Mouse (Mus musculus) mesoderm, embryonic 11.5 days (tissue): ENCODE data around the gene Pclaf.
A peak's percentile ranks its signal among the peaks of the same experiment; 100 is the strongest.

Experiments
- DNase-seq: peaks from one replicate; pipeline ENCODE4 v3.0.0-alpha.2; 2012; ENCODE audit warnings: low read depth, low spot score

Pclaf gene

DNA sequence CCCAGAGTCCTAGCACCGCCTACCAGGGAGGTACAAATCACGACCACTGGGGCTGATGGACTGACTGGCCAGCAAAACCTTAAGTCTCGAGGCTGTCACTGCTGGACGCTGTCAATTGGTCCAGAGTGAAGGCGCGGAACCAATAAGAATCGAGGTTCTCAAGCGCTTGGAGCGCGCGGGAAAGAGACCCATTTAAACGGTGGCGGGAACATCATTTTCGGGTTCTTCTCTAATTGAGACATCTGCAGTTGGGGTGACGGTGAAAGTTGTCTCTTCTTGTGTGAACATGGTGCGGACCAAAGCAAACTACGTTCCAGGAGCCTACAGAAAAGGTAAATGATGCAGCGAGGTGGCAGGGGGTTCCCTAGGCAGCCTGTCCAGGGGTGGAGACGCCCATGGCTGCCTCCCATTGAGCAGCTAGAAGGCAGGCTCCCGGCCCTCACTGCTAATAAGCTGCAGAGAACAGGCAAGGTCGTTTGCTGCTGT is at the start of gene Pclaf:
Gene Pclaf, plus strand, starts transcription at position 95 of the 486 bp plus-strand sequence.
- peak; percentile 95 for DNase-seq

DNA sequence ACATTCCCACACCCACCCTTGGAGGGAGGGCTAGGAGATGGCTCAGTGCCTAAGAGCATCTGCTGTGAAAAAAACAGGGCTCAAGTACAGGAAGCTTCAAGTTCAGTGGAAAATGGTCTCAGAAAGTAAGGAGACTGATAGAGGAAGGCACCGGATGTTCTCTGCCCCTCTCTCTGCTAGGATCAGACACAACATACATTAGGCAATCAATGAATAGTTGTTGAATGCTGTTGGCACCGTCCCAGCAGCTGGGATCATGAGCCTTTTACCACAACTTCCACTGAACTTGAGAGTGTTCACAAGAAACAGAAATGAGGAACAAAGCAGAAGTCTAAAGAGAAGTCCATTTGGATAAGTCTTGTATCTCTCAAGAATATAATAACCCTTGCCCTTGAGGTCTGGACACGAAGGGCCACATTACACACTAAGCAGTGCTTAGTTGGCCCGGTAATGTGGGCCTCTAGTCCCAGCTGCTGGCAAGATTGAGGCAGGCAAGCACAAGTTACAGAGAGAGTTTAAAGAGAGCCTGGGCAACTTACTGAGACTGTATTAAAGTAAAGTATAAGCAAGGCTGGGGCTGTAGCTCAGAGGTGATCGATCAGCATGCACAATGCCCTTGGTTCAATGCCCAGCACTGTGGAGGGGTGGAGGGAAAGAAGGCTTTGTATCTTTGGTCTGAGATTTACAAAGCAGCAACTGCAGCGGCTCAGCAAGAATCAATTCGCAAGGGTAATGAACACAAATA is 45.4 kb upstream of the Pclaf start:
- no peak for DNase-seq

DNA sequence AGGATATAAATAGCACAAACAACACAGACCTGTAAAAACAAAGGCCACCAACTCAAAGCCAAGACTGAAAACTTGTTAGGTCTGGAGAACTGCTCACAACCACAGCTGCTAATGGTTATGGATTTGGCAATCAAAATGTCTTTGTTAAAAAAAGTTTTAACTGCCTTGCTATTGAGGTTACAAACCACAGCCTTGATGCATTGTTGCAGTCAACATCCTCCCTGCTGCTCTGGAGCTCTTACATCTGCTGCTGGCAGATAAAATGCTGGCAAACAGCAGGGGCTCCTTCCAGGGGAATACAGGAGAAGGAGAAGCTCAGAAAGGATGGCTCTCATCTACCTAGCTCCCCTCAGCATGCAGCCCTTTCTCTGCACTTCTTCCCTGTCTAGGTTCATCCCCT is 41.9 kb upstream of the Pclaf start:
- DNase-seq, result peak; percentile 25

DNA sequence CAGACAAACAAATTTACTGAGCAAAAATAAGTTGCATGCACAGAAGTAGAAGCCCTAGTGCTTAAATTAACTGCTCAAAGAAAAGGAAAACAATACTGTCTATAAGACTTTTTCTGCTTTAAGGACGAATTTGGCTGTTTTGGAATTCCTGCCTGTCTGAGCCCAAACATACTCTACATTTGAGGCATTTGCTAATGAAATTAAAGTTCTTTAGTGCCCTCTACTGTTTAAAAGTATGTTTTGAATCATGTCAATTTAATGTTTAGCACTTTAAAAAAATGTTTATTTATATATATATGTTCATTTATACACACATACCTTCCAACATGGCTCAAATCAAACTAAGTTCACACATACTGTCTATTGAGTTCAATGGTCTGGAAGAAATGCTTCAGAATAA is 39.8 kb upstream of the Pclaf start:
- DNase-seq, result no peak

DNA sequence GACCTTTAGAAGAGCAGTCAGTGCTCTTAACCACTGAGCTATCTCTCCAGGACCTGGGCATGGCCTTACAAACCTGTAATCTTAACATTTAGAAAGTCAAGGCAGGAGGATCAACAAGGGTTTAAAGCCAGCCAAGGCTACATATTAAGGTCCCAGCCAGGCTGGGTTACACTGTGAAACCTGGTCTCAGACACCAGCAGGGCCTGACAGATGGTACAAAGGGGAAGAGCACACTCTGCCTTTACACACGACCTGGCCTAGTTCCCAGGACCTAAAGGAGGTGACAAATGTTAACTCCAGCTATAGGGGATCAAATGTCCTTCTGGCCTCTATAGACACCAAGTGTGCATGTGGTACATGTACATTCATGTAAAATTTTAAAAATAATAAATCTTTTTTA is 30.4 kb upstream of the Pclaf start:
- DNase-seq, result no peak

DNA sequence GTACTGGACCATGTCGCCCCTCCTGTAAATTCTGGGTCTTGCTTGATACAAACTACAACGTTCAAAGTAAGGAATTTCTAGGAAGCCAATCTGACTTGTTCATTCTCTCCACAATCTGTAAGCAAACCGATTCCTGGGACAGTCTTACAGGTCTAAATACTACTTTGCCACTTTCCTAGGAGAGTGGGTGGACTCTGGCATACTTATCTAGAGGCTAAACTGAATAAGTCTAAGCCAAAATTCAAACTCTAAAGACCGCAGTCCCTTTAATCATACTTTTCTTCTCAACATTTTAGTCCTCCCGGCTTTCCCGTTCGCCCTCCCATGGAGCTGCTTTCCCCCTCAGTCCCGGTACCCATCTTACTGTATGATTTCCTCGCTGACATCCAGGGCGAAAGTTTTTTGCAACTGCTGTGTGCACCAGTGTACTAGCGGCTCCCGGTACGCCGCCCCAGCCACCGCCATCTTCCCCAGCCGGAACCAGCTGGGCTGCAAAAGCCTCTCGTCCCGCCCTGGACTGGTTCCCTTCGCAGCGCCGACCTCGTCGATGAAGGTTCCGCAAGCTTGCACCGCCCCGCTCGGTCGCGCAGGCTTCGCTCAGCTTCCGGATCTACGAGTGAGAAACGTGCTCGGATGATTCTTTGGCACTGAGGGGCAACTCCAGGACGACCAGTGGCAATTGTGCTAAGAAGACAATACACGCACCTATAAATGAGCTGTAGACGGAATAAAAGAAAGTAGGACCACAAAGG is 5.3 kb upstream of the Pclaf start:
- peak; percentile 90 for DNase-seq

DNA sequence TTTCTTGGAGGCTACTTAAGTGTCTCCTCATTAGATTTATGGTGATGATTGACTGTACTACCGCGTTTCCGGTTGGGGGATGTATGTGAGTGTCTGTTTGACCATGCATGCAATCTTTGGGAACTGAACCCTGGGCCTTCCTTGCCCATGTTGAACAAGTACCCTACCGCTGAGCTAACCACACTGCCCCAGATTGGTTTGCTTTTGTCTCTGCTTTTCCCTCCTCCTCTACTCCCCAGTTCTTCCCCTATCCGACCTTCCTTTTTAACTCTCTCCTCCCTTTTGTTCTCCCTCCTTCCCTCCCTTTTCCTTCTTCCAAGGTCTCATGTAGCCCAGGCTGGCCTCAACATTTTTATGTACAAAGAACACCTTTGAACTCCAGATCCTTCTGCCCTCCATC is 1.1 kb downstream of the Pclaf start:
- peak; percentile 34 for DNase-seq

DNA sequence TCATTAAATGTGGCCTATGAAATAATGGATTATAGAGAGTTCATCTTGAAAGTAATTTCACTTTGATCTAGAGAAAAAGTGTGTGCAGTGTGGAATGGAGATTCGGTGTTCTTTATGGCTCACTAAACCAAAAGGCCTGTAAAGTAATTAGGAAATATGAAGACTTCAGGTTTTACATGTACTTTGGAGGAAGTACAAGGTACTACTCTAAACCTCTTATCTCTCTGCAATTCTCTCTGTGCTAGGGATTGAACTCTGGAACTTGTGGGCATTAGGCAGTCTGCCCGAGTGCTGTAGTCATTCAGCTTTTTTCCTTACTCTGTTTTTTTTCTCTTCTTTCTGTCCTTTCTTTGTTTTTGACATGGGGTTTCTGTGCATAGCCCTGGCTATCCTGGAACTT is 6.9 kb downstream of the Pclaf start:
- DNase-seq, result no peak

DNA sequence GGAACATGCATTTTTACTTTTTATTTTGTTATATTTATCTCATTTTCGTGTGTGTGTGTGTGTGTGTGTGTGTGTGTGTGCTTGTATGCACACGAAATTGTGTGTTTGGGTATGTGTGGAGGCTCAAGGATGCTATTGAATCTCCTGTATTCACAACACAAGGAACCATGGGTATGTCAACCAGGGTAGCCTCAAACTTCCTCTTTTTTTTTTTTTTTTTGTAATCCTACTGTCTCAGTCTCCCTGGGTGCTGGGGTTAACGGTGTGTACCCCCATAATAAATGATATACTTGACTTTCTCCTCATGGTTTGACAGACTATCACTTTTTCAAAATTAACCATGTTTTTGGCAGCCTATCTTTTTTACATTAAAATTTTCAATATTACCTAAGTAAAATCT is 12.8 kb downstream of the Pclaf start:
- DNase-seq, result no peak

DNA sequence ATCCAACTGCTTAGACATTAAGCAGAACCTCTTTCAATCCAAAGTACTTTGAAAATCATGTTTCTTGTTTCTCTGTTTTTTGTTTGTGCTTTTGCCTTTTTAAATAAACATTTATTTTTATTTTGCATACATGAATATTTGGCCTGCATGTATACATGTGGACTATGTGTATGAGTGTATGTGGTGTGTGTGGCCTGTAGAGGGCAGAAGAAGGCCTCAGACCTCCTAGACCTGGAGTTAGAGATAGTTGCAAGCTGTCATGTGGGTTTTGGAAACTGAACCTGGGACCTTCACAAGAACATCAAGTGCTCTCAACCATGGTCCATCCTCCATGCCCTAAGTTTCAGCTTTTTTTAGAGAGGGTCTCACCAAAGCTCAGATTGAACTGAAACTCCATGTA is 13.4 kb downstream of the Pclaf start:
- DNase-seq, result no peak

DNA sequence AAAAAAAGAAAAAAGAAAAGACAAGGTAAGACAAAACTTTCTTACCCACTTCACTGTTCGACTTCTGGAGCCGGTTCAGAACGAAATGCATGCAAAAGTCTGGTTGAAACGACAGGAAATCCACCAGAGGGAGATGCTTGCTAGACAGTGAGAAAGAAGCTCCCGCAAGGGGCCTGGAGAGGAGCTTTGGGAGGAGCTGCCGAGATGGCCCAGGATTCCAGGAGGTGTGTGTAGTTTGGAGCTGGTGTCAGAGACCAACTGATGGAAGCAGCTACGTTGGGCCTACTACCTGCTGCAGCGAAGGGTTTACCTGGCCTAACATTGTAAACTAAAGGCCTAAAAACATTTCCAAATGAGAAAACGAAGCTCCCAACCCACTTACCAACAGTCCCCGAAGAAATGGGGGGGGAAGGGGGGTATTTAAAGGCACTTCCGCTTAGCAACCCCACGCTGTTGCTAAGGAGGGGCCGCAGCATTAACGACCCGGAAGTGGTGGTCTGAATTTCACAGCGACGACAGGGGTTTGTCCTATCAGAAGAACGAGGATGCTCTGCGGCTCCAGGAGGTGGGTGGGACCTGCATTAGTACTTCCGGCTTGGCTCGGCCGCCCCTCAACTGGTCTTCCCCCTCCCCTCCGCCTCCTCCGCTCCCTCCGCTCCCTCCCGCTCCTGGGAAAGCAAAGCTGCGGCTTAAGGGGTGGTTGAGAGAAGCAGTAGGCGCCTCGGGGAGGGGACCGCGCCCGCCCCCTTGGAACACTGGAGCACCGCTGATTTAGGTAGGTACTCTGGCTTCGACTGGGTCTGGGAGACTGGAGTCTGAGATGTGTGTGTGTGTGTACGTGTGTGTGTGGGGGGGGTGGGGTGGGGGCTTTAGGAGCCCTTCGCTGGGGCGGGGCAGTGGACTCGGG is 18.6 kb downstream of the Pclaf start, which contains the start of the genes Trip4 and Csnk1g1:
Gene Trip4, minus strand, starts transcription at position 401 of the 907 bp plus-strand sequence.
Gene Csnk1g1, plus strand, starts transcription at position 531 of the 907 bp plus-strand sequence.
- peak; percentile 97 for DNase-seq

DNA sequence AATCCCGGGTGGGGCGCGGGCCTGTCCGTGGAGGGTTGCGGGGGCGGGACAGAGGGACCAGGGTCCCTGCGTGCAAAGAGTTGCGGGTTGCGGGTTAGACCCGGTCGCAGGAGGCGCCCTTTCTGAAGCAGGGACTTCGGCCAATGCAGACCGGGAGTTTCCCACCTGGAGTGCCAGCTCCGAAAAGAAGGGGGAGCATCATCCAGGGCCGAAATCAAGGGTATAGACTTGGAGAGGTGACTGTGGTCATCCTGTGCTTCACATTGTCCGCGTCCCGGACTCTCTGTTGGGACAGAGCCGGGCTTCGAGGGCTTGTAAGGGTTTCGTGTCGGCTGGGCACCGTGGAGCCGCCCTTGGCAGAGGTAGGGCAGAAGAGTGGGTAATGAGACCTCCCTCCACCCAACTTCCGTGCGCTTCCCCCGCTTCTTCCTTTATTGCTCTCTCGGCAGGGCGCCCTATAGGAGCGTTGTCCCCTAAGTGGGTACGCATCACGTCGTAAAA is 19.3 kb downstream of the Pclaf start:
- peak; percentile 37 for DNase-seq

DNA sequence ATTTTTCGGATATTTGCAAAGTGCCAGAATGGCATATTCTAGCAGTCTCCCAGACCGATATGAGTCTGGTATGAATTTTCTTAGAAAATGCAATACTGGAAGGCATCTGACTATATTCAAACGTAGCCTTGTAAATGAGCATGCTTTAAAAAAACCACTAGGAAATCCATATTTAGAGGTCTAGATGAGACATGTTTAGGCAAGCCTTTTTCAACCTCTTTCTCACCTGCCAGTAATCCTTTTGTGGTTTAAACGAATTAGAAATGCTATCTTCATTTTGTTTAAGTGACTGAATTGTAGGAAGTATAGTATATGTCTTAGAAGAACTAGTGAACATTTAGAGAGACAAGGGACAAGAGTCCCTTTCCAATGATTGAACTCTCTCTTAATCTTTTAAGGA is 19.8 kb downstream of the Pclaf start:
- DNase-seq, result no peak

DNA sequence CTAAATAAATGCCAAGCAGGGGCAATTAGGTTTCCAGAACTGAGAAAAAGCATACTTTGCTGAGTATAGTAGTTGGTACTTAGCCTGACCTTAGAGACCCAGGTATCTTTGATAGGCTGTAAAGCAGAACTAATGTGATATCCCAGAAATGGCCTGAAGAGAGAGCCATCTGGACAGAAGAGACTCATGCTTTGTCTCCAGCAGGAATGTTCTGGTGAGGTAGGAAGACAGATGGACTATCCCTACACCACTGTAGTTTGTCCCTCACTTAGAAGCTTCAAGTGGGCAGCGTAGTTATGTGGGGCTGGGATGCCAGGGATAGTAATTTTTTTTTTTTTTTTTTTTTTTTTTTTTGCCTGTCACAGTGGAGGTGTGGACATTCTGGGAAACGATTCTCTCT is 23.9 kb downstream of the Pclaf start:
- DNase-seq, result no peak

DNA sequence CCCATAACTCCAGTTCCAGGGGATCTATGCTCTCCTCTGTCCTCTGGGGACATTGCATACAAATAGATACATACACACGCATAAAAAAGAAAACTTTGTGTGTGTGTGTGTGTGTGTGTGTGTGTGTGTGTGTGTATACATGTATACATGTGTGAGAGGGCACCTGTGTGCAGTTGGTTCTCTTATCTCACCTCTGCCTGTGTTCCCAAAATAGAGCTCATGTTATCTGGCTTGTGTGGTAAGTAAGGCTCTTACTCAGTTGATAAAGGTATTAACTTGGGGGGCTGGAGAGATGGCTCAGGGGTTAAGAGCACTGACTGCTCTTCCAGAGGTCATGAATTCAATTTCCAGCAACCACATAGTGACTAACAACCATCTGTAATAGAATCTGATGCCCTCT is 27.0 kb downstream of the Pclaf start:
- no peak for DNase-seq

DNA sequence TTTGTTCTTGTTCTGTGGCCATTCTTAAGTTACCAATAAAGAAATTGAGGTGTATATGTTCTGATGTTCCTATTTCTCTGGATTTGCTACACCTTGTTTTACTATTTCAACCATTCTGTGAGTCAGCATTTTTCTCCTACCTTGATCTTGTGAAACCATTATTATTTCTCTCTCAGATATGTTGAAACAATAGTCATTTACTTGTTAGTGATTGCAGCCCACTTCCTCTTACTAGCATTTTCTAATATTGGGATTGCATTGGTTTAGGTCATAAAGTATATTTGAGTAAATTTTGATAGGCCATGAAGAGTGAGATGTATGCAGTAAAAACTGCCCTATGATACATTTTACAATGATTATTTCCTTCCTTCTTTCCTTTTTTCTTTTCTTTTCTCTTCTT is 38.4 kb downstream of the Pclaf start:
- DNase-seq, result no peak

DNA sequence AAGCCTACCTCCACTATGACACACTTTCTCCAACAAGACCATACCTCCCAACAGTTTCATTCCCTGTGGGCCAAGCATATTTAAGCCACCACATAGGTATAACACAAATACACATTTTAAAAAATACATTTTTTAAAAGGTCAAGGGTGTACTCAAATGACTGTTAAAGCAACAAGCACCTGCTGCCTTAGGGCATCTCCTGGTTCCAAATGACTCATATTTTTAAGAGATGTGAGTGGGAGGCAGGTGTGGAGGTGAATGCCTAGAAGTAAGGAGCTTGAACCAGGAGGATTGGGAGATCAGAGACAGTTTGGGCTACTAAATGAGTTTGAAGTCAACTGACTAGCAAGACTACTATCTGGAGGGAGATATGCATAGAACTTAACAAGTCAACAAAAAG is 39.8 kb downstream of the Pclaf start:
- no peak for DNase-seq

DNA sequence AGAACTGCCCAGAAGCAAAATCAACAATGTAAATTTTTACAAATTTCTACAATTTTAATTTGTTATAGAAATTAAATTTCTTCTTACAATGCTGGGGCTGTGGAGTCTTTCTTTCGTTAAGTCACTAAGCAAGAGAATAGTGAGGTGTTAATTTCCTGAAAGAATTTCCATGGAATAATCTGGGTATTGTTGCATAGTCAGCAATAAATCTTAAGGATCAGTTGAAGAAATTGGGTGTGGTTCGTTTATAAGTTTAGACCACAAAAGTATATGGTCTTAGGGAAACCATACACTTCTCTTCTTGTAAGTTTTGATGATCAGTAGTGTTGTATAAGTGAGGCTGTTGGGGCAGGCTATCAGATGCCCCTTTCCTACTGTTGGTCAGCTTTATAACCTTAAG is 47.5 kb downstream of the Pclaf start:
- DNase-seq, result no peak

DNA sequence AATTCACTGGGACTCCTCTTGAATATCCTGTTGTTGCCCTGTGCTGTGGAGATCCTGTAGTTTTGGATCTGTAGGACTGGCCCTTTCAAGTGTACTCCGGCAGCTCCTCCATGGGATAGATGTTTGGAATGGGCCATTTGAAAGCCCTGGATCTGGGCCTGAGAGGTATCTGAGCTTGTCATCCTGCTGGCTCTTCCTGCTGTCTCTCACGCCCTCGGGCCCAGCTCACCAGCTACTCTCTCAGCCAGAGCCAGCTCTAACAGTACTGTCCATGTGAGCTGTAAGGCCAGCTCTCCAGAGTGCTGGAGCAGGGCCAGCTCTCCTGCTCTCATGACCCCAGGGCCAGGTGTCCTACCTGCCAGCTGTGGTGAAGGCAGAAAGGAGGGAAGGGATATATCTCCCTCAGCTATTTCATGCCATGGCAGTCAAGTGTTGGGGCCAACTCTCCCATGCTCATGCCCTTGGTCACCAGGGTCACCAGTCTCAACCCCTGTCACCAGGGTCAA is 61.1 kb downstream of the Pclaf start:
- DNase-seq, result no peak
